Mouse (Mus musculus): Measurements from ENCODE around the gene Gpr132.

The Gpr132 gene

DNA sequence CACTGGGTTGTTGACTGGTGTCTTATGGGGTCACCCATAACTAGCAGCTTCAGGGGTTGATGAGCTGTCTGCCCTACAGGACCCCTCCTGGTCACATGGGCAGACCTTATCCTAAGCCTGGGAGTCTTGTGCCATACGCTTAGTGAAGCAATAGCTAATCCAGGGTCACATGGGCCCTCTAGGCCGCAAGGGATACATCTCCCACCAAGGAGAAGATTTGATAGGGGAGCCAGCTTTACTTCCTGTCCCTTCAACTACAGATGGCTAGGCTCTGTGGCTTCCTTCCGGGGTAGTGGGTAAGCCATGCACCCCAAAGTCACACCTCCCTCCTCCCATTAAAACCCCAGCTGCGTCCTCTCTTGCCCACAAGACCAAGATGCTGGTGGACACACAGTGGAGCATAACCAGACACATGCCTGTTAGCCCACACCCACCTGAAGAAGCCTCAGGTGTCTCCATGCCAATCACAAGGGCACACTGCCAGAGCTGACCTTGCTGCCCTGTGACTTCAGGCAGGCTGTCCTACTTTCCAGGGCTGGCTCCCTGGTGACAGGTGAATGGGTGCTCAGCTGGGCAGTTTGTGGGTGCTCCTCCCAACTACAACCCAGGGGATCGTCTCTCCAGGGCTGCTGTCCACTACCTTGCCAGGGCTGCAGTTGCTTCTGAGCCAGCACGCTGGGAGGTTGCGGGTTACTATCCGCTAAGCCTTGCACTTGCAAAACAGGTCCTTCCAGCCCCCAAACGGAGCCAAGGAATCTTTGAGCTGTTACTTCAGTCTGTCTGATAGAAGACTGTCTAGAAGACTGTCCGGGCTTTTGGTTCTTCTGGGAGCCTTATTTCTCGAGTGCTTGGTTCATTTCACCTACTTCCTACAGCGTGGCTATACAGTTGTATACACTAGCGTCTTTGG is at the start of gene Gpr132:
Gene Gpr132 (minus strand): TSS at position 51 of the 910 bp plus-strand sequence.
- ChIA-PET POLR2A (interaction anchor here in 2 of 4 experiments (0.5 to 0.8 kb wide), 4 partner anchors 64 to 121 kb away, joined by 3 to 4 read pairs (median 3); no protein-coding TSS in a partner anchor), CTCF (interaction anchor here in 2 of 4 experiments (0.6 to 1.0 kb wide), 2 partner anchors 24 to 469 kb away, joined by 3 to 4 read pairs; no protein-coding TSS in a partner anchor)

DNA sequence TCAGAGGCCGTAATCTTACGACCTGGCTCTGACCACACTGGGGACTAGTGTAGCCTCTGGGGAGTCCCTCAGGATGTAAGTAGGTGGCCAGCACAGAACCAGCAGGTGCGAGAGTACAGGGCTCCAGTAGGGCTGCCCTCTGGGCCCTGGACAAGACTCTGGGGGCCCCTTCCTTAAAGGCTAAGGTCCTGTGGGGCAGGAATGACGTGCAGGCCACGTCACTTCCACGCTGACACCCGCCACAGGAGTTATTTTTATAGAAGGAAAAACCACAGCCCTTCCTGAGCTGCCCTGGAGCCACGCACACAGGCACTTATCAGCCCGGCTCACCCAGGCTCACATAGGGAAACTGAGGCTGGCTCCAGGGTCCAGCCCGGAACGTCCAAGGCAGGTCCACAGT is 49.5 kb upstream of the Gpr132 start:
- CTCF ChIA-PET: interaction anchor here in 2 of 4 experiments (1.2 to 1.5 kb wide), 2 partner anchors 10 to 13 kb away, joined by 3 read pairs; partner anchors contain the start of gene Jag2 (in 1 of the 2)
- POLR2A ChIA-PET: no interaction called here

DNA sequence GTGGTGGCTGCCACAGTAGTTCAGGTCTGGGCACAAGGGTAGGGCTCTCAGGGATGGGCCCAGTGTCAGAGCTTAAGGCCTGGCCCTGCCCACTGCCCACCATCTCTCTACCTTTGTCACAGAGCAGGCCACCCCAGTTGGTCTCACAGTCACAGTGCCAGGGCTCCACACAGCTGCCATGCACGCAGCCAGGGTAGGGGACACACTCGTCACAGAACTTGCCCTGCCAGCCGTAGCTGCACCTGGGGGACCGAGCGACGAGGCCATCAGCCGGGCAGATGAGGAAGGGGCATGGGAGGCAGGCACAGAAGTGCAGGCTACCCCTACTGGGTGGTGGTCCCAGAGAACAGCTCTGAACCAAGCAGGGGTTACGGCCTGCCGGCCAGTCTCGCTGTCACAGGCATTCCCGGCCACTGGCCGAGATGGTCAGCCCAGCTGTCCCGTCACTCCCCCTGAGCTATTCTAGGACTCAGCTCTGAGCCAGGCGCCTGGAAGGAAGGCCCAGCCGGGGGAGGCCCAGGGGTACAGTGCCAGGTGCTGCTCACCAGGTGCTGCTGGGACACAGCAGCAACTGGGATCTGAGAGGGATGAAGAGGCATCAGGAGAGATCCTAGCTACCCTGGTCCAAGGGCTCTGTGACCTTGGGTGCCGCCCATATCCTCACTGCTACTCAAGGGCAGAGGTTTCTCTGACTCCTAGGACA is 48.8 kb upstream of the Gpr132 start:
- ChIA-PET POLR2A (interaction anchor here in 1 of 4 experiments (0.7 kb wide), 1 partner anchor 9 kb away, joined by 3 read pairs; no protein-coding TSS in a partner anchor), CTCF (interaction anchor here in 2 of 4 experiments (1.2 to 1.5 kb wide), 2 partner anchors 11 to 13 kb away, joined by 3 read pairs; partner anchors contain the start of gene Jag2 (in 1 of the 2))

DNA sequence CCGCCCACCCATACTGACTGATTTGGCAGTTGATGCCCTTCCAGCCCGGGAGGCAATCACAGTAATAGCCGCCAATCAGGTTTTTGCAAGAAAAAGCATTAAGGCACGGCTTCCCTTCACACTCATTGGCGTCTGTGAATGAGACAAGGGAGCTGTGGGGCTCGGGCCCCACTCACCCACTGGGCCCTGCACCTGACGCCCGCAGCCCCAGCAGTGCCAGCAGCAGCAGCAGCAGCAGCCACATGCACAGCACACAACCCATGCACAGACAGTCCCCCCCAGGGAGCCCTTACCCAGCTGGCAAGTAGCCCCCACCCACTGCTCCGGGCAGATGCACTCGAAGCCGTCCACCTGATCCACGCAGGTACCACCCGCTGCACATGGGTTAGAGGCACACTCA is 47.6 kb upstream of the Gpr132 start:
- POLR2A ChIA-PET: no interaction called here
- CTCF ChIA-PET: no interaction called here

DNA sequence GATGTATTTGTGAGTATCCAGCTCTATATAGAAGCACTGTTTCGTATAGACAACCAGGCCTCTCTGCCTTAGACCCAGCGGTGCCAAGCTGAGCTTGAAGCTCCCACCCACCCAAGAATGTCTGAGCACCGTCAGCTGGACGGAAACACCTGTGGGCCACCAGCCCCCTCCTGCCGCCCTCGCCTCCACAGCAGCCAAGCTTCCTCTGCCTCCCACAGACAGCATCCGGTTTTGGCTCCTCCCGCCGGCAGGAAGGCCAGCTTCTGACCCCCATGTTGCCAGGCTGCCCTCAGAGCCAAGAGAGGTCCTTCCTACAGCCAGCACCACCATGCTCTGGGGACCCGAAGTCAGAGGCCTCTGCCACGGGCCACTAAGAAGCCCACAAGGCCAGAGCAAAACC is 46.5 kb upstream of the Gpr132 start:
- CTCF ChIA-PET: interaction anchor here in 1 of 4 experiments (0.8 kb wide), 1 partner anchor 15 kb away, joined by 3 read pairs; the partner anchor contains the start of gene Jag2
- POLR2A ChIA-PET: interaction anchor here in 1 of 4 experiments (1.0 kb wide), 1 partner anchor 106 kb away, joined by 3 read pairs; the partner anchor contains the start of gene Clba1

DNA sequence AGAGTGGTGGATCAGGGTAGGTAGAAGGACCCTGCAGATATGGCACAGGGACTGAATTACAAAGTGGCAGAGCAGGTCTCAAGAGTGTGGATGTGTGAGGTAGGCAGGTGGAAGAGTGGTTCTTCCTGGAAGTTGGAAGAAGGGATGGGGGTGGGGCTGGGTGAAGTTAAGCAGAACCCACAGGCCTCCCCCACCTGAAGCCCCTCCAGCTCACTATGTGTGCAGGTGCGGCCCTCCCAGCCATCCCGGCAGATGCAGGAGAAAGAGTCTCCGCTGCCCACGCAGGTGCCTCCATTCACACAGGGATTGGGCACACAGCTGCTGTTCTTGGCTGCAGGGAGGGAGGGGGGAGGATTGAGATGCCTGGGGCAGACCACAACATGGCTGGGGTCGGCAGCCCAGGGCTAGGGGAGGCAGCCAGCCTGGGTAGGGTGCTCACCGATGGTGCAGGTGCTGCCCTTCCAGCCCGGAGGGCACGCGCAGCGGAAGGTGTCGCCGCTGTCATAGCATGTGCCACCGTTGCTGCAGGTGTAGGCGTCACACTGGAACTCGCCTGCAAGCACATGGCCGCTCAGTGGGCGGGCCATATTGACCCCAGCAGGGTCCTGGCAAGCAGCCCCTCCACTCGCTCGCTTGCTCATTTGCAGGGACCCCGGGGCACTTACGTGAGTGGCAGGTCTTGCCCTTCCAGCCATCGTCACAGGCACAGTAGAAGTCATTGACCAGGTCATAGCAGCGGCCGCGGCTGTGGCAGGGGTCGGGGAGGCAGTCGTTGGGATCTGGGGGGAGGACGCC is 45.1 kb upstream of the Gpr132 start:
- POLR2A ChIA-PET: interaction anchor here in 1 of 4 experiments (0.7 to 1.0 kb wide), 2 partner anchors 27 to 104 kb away, joined by 3 read pairs; partner anchors contain the start of gene Clba1
- CTCF ChIA-PET: no interaction called here

DNA sequence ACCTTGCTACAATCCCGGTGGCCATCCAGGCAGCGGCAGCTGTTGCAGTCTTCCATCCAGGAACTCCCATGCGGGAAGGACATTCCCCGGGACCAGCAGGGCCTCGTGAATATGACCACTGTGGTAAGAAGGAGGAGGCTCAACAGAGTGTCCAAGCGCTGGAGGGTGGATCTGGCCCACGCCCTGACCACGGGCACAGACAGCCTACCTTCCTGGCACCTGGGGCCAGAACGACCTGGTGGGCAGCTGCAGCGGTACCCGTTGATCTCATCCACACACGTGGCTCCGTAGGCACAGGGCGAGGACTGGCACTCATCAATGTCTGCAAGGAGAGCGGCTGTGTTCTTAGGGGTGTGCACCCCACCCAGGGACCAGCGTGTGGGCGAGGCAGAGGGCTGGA is 43.7 kb upstream of the Gpr132 start:
- POLR2A ChIA-PET: no interaction called here
- CTCF ChIA-PET: interaction anchor here in 1 of 4 experiments (1.4 kb wide), 1 partner anchor 36 kb away, joined by 4 read pairs; no protein-coding TSS in a partner anchor

DNA sequence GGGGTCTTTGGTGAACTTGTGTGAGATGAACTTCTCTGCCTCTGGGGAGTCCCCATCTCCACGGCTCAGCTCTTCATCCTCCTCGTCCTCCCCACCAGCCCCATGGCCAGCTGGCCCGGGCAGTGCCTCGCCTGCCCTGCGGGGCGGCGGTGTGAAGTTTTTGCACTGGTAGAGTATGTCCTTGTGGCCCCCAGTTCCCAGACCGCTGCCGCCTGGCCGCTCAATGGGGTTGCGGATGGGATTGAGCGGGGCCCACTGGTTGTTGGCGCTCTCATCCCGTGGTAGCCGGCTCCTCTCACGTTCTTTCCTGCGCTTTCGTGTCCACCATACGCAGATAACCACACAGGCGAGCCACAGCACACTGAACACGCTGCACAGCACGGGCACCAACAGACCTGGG is 41.0 kb upstream of the Gpr132 start:
- POLR2A ChIA-PET: interaction anchor here in 1 of 4 experiments (0.8 to 0.9 kb wide), 2 partner anchors 11 to 795 kb away, joined by 3 read pairs; no protein-coding TSS in a partner anchor
- CTCF ChIA-PET: interaction anchor here in 1 of 4 experiments (1.0 to 1.3 kb wide), 2 partner anchors 31 to 33 kb away, joined by 3 read pairs; no protein-coding TSS in a partner anchor

DNA sequence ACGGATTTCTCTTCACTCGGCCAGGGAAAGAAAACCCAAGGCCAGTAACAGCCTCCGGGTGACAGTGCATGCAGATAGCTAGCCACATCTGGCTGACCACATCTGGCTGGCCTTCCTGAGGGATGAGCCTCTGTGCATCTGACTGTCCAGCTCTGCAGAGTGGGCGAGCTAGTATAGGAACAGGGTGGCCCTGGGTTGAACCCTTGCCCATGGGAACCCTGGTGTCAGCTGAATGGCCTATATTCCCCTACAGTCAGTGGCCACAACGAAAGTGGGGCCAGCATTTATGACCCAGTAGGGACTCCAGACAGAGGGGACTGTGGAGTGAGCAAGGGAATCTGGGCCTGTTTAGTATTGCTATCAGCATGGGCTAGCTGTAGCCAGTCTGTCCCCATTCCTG is 37.0 kb upstream of the Gpr132 start:
- ChIA-PET POLR2A (no interaction called here), CTCF (no interaction called here)

DNA sequence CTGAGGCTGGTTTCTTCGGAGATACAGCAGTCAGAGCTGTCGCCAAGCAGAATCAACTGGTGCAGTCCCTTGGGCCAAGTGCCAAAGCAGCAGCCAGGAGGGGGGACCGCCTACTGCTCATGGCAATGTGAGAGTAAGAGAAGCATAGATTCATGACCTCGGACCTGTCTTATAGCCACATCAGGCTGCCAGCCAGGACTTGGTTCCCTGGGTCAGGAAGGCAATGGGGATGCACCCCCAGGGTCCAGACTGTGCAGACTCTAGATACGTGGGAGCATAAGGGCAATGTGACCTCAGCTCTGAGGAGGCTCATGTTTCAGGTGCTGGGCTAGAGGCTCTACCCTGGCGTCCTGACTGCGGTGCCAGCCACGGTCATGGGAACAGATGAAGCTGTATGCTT is 35.9 kb upstream of the Gpr132 start:
- ChIA-PET POLR2A (interaction anchor here in 1 of 4 experiments (0.5 kb wide), 1 partner anchor 48 kb away, joined by 3 read pairs; no protein-coding TSS in a partner anchor), CTCF (interaction anchor here in 1 of 4 experiments (0.6 kb wide), 1 partner anchor 40 kb away, joined by 3 read pairs; no protein-coding TSS in a partner anchor)

DNA sequence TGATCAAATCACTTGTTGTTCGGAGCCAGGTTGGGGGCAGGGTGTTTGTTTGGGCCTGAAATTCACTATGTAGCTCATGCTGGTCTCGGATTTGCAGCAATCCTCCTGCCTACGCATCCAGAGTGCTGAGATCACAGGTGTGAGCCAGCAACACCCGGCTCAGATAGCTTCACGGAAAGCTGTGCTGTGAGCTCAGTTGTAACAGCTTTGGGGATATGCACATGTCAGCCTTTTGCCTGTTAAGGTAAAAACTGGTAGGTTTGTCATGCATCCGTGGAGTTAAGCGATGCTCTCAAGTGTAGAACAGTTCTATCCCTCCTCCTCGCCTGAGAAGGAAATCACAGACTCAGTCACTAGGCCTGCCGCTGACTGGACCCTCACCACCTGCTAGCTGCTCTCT is 32.6 kb upstream of the Gpr132 start:
- POLR2A ChIA-PET: interaction anchor here in 1 of 4 experiments (0.8 to 1.0 kb wide), 2 partner anchors 25 to 249 kb away, joined by 3 read pairs; no protein-coding TSS in a partner anchor
- CTCF ChIA-PET: interaction anchor here in 3 of 4 experiments (0.6 to 1.0 kb wide), 4 partner anchors 10 to 194 kb away, joined by 3 to 4 read pairs (median 4); partner anchors contain the start of gene Tex22 (in 1 of the 3)

DNA sequence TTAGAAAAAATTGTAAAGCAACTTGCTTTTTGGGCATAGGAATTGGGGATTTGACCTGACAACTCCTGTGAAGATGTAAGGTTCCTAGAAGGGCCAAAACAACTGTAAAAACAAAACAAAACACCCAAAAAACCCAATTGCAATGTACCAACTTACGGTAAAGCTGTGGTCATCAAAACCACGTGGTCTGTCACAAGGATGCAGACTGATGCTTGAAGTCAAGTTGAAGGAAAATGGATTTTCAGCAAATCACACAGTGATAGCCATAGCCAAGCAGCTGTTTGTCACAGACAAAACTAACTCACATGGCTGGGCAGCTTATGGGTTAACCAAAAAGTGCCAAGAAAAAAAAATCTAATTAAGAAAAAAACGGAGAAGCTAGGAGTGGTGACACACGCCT is 30.9 kb upstream of the Gpr132 start:
- POLR2A ChIA-PET: interaction anchor here in 2 of 4 experiments (1.2 to 1.4 kb wide), 2 partner anchors 12 to 24 kb away, joined by 3 read pairs; no protein-coding TSS in a partner anchor
- CTCF ChIA-PET: interaction anchor here in 1 of 4 experiments (2.0 kb wide), 1 partner anchor 23 kb away, joined by 8 read pairs; no protein-coding TSS in a partner anchor

DNA sequence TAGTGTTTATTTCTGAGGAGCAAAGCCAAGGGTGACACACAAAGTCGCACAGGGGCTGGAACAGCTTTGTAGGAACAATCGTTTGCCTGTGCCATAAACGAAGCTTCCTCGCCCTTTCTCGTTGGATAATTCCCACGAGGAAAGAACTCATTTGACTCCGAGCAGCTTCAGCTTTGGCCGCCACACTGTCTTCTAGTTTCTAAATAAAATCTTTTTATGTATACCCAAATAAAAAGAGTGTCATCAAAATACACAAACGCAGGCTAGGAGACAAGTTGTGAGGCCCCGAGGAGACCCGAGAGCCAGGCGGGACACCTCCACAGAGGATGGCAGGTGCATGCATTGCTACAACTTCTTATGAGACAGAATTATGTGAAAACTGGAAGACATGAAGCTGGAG is 30.3 kb upstream of the Gpr132 start:
- ChIA-PET CTCF (interaction anchor here in 1 of 4 experiments (2.0 kb wide), 1 partner anchor 22 kb away, joined by 8 read pairs; no protein-coding TSS in a partner anchor), POLR2A (interaction anchor here in 3 of 4 experiments (0.9 to 1.4 kb wide), 5 partner anchors 12 to 96 kb away, joined by 3 to 4 read pairs (median 3); partner anchors contain the start of gene Ahnak2 (in 1 of the 3))

DNA sequence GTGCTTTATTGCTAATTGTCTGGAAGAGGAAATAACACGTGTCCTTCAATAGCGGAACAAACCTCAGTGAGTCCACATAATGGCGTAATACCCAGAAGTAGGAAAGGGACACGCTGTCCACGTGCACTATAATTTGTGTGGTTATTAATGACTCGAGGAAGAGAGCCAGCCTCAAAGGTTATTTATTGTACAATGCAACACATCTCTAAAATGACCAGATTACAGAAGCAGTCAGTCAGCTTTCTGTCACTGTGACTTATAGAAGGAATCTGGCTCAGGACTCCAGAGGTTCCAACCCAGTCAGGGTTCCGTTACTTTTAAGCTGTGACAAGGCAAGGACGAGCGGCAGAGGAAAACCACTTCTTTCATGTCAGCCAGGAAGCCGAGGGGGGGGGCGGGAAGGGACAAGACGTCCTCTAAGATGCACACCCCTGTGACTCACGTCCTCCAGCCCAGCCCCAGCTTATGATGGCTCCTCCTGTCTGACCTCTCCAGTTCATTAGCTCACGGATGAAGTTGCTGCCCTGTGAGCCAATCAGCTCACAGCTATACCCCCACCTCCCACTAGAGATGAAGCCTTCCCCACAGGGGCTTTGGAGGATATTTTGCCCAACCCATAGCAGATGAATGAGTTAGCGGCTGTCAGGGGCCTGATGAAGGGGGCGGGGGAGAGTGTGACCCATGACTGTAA is 29.6 kb upstream of the Gpr132 start:
- POLR2A ChIA-PET: interaction anchor here in 3 of 4 experiments (0.9 to 1.4 kb wide), 5 partner anchors 11 to 96 kb away, joined by 3 to 4 read pairs (median 3); partner anchors contain the start of gene Ahnak2 (in 1 of the 3)
- CTCF ChIA-PET: interaction anchor here in 2 of 4 experiments (0.7 to 2.0 kb wide), 2 partner anchors 11 to 22 kb away, joined by 4 to 8 read pairs; no protein-coding TSS in a partner anchor

DNA sequence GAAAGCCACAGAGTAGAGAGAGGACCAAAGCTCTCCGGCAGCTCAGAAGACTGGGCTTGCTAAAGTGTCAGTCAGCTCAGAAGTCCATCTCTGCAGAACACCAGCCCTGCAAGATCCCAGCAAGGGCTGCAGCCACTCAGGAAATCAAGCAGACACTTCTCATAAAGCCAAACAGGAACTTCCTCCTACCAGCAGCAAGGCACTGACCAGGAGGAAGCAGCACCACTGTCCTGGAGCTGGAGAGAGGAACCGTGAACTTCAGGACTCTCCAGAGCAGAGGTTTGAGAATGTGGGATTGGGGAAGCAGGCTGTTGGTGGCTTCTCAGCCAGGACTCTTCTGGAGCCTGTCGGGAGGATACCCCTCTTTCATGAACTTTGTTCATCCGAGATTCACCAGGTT is 26.9 kb upstream of the Gpr132 start:
- CTCF ChIA-PET: interaction anchor here in 3 of 4 experiments (0.5 to 1.2 kb wide), 7 partner anchors 15 to 307 kb away, joined by 3 read pairs; partner anchors contain the start of genes Jag2 (in 1 of the 3), Tex22 (in 1 of the 3) and Zbtb42 (in 1 of the 3)
- POLR2A ChIA-PET: interaction anchor here in 3 of 4 experiments (0.6 to 1.4 kb wide), 4 partner anchors 15 to 734 kb away, joined by 3 to 6 read pairs (median 4); no protein-coding TSS in a partner anchor

DNA sequence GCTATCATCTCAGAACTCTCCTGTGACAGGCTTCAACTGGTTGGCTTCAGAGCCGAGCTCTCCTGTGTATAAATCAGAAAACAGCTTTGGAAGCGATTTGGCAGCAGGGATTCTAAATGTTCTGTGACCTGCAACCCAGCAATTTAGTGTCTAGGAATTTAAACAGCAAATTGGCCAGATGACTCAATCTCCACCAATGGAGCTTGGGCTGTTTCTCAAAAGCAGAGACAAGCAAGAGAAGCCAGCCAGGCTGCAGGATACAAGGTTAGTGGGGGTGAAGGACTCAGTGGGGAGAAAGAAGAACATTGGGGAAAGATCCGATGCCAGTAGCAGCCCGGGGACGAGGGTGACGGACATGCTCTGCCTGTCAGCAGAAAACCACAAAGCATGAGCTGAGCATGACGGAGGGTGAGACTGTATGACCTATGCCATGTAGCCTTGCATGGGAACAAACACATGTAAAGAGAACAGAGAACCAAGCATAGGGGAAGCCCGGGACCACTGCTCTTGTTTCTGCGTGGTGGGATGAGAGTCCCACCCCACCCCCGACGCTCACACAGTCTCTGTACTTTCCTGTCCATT is 26.4 kb upstream of the Gpr132 start:
- ChIA-PET POLR2A (interaction anchor here in 2 of 4 experiments (1.4 kb wide), 2 partner anchors 15 to 21 kb away, joined by 4 to 6 read pairs; no protein-coding TSS in a partner anchor), CTCF (interaction anchor here in 3 of 4 experiments (0.6 to 1.2 kb wide), 5 partner anchors 14 to 216 kb away, joined by 3 read pairs; partner anchors contain the start of genes Jag2 (in 1 of the 3), Tex22 (in 1 of the 3) and Zbtb42 (in 1 of the 3))

Measured in embryonic stem cell, embryonic (primary cell).